Mouse (Mus musculus): ENCODE results near the gene Rint1. TPM values are rescaled to one million over a fixed set of nuclear protein-coding genes. Genes with fewer than 3 reads are reported as not detected.
"Not testable (repeated sequence)": the region's sequence is repeated elsewhere in the genome, so short reads cannot be mapped to it uniquely, and the experiment has no call there.

Rint1 gene
- polyA plus RNA-seq, 1 experiment from 2014 or later = 40.5 TPM

GRCm38 (mm10) chr5:23830897-23831752 lies 43.6 kb downstream of the Rint1 start:
- Histone ChIP-seq H3K4me2 (replicated peaks) (peak overlapping the region; percentile 39), H3K9ac (no peak overlapping the region), H3K27ac (replicated peaks) (no peak overlapping the region), H3K4me3 (replicated peaks) (peak overlapping the region; percentile 22), H3K27me3 (peaks cover 10% of the 10 kb centered on the region), H3K9me3 (replicated peaks) (no peaks in the 10 kb centered on the region), H3K36me3 (no peaks in the 10 kb centered on the region), H3K4me1 (0 out of 2 replicates have a peak, but pooled peaks cover 4% of the 10 kb centered on the region)
- 41% methylated on average over 58 of the region's 58 CpGs for WGBS
- no peak for ATAC-seq (ENCODE audit: insufficient number of reproducible peaks, low FRiP score, low TSS enrichment, low read depth)

GRCm38 (mm10) chr5:23835691-23836090 lies 48.2 kb downstream of the Rint1 start:
- H3K27me3 ChIP-seq; H3K4me1 ChIP-seq; H3K4me2 ChIP-seq (replicated peaks); ATAC-seq (ENCODE audit: insufficient number of reproducible peaks, low FRiP score, low TSS enrichment, low read depth); H3K9ac ChIP-seq; H3K9me3 ChIP-seq (replicated peaks); H3K4me3 ChIP-seq (replicated peaks); H3K27ac ChIP-seq (replicated peaks): not testable (repeated sequence)
- peaks cover 10% of the 10 kb centered on the region for H3K36me3 ChIP-seq
- WGBS = 71% methylated on average over 1 of the region's 1 CpGs

- Histone ChIP-seq H3K4me3 (replicated peaks) (no peak overlapping the region), H3K27ac (replicated peaks) (no peak overlapping the region), H3K27me3 (no peaks in the 10 kb centered on the region), H3K4me1 (peaks cover 9% of the 10 kb centered on the region), H3K4me2 (replicated peaks) (no peak overlapping the region), H3K9ac (no peak overlapping the region), H3K36me3 (peaks cover 10% of the 10 kb centered on the region), H3K9me3 (replicated peaks) (no peaks in the 10 kb centered on the region)
- 87% methylated on average over 7 of the region's 7 CpGs for WGBS
- no peak for ATAC-seq (ENCODE audit: insufficient number of reproducible peaks, low FRiP score, low TSS enrichment, low read depth)
Observed at GRCm38 (mm10) chr5:23838158-23838557, 50.6 kb downstream of the Rint1 start.

GRCm38 (mm10) chr5:23843674-23844530 lies 56.4 kb downstream of the Rint1 start, which contains the start of gene Tomm7:
Tomm7 (minus strand) TSS chr5:23844161.
- H3K9ac ChIP-seq = peak within 1 kb of the TSS; percentile 75
- peak within 1 kb of the TSS; percentile 80 for H3K4me3 ChIP-seq (replicated peaks)
- no peaks in the 10 kb centered on the region for H3K9me3 ChIP-seq (replicated peaks)
- peak within 1 kb of the TSS; percentile 60 for H3K4me2 ChIP-seq (replicated peaks)
- under 1% methylated on average over 44 of the region's 44 CpGs for WGBS
- H3K27me3 ChIP-seq = no peaks in the 10 kb centered on the region
- peaks cover 11% of the 10 kb centered on the region for H3K4me1 ChIP-seq
- peak; percentile 94 for ATAC-seq (ENCODE audit: insufficient number of reproducible peaks, low FRiP score, low TSS enrichment, low read depth)
- peak within 1 kb of the TSS; percentile 93 for H3K27ac ChIP-seq (replicated peaks)
- H3K36me3 ChIP-seq = peaks cover 8% of the 10 kb centered on the region

- ATAC-seq (ENCODE audit: insufficient number of reproducible peaks, low FRiP score, low TSS enrichment, low read depth) = peak; percentile 34; the same call in 1 of the 2 replicates
- Histone ChIP-seq H3K9me3 (replicated peaks) (no peaks in the 10 kb centered on the region), H3K9ac (peak overlapping the region; percentile 31), H3K4me2 (replicated peaks) (peak overlapping the region; percentile 60), H3K4me1 (peaks cover 11% of the 10 kb centered on the region), H3K27me3 (no peaks in the 10 kb centered on the region), H3K4me3 (replicated peaks) (peak overlapping the region; percentile 80), H3K27ac (replicated peaks) (peak overlapping the region; percentile 93), H3K36me3 (0 out of 2 replicates have a peak, but pooled peaks cover 3% of the 10 kb centered on the region)
- WGBS = 15% methylated on average over 7 of the region's 7 CpGs
Observed at GRCm38 (mm10) chr5:23844531-23844841, 57.0 kb downstream of the Rint1 start.

- Histone ChIP-seq H3K4me2 (replicated peaks) (peak overlapping the region; percentile 60; the same call in 1 of the 2 replicates), H3K27me3 (no peaks in the 10 kb centered on the region), H3K36me3 (no peaks in the 10 kb centered on the region), H3K9ac (no peak overlapping the region), H3K4me1 (peaks cover 14% of the 10 kb centered on the region), H3K9me3 (replicated peaks) (no peaks in the 10 kb centered on the region), H3K4me3 (replicated peaks) (no peak overlapping the region), H3K27ac (replicated peaks) (peak overlapping the region; percentile 93)
- ATAC-seq (ENCODE audit: insufficient number of reproducible peaks, low FRiP score, low TSS enrichment, low read depth) = no peak
- whole genome bisulfite sequencing = 83% methylated on average over 3 of the region's 3 CpGs
Observed at GRCm38 (mm10) chr5:23845141-23845540, 57.6 kb downstream of the Rint1 start.

- under 1% methylated on average over 61 of the region's 61 CpGs for WGBS
- ATAC-seq (ENCODE audit: insufficient number of reproducible peaks, low FRiP score, low TSS enrichment, low read depth) = peak; percentile 94
- Histone ChIP-seq H3K9ac (peak overlapping the region; percentile 85), H3K27me3 (no peaks in the 10 kb centered on the region), H3K4me2 (replicated peaks) (peak overlapping the region; percentile 73), H3K4me3 (replicated peaks) (peak overlapping the region; percentile 91), H3K9me3 (replicated peaks) (no peaks in the 10 kb centered on the region), H3K27ac (replicated peaks) (peak overlapping the region; percentile 80), H3K36me3 (peaks cover 32% of the 10 kb centered on the region), H3K4me1 (peaks cover 8% of the 10 kb centered on the region; the same call in 1 of the 2 replicates)
Observed at GRCm38 (mm10) chr5:23850345-23851159, 63.0 kb downstream of the Rint1 start.

- Histone ChIP-seq H3K4me2 (replicated peaks) (peak overlapping the region; percentile 73), H3K36me3 (peaks cover 38% of the 10 kb centered on the region), H3K4me3 (replicated peaks) (peak overlapping the region; percentile 91), H3K27ac (replicated peaks) (peak overlapping the region; percentile 80), H3K9ac (peak overlapping the region; percentile 85)
- WGBS = 4% methylated on average over 4 of the region's 4 CpGs
- ATAC-seq (ENCODE audit: insufficient number of reproducible peaks, low FRiP score, low TSS enrichment, low read depth); H3K9me3 ChIP-seq (replicated peaks); H3K4me1 ChIP-seq; H3K27me3 ChIP-seq: not testable (repeated sequence)
Observed at GRCm38 (mm10) chr5:23851160-23851555, 63.6 kb downstream of the Rint1 start.

- ATAC-seq (ENCODE audit: insufficient number of reproducible peaks, low FRiP score, low TSS enrichment, low read depth); H3K27me3 ChIP-seq; H3K9me3 ChIP-seq (replicated peaks); H3K4me3 ChIP-seq (replicated peaks); H3K4me2 ChIP-seq (replicated peaks); H3K27ac ChIP-seq (replicated peaks); H3K4me1 ChIP-seq; H3K9ac ChIP-seq: not testable (repeated sequence)
- peaks cover 51% of the 10 kb centered on the region for H3K36me3 ChIP-seq
- WGBS = 92% methylated on average over 1 of the region's 1 CpGs
Observed at GRCm38 (mm10) chr5:23852916-23853315, 65.4 kb downstream of the Rint1 start.

GRCm38 (mm10) chr5:23855484-23855883 lies 68.0 kb downstream of the Rint1 start:
- 84% methylated on average over 6 of the region's 6 CpGs for WGBS
- Histone ChIP-seq H3K36me3 (peaks cover 61% of the 10 kb centered on the region), H3K4me2 (replicated peaks) (no peak overlapping the region), H3K9ac (no peak overlapping the region), H3K4me3 (replicated peaks) (no peak overlapping the region), H3K9me3 (replicated peaks) (no peaks in the 10 kb centered on the region), H3K4me1 (peaks cover 5% of the 10 kb centered on the region; the same call in 1 of the 2 replicates), H3K27ac (replicated peaks) (no peak overlapping the region), H3K27me3 (no peaks in the 10 kb centered on the region)
- ATAC-seq (ENCODE audit: insufficient number of reproducible peaks, low FRiP score, low TSS enrichment, low read depth) = no peak
